Mouse (Mus musculus): Measurements from ENCODE around the gene Gne. TPM values are rescaled to one million over a fixed set of nuclear protein-coding genes. Genes with fewer than 3 reads are reported as not detected.

Gene Gne
- total RNA-seq, 2 experiments from 2014 or later: 47.6 to 51.8 TPM

DNA sequence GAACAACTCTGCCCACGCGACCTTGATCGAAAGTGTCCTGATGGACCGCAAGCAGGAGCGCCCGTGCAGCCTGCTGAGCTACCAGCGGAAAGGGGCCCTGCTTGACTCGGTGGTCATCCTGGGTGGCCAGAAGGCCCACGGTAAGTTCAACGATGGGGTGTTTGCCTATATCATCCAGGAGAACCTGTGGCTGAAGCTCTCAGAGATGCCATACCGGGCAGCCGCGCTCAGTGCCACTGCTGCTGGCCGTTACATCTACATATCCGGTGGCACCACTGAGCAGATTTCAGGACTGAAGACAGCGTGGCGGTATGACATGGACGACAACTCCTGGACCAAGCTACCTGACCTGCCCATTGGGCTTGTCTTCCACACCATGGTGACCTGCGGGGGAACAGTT, 99.7 kb downstream of the Gne start:
- Histone ChIP-seq H3K4me3 (no peak overlapping the region), H3K27ac (no peak overlapping the region)
- no peak for DNase-seq (ENCODE audit: extremely low spot score in 1 of 2, low spot score in 2 of 2)
- intact Hi-C loops (cut with DNase I): loop anchor here (10.0 kb wide), 1 partner anchor 240 kb away; no protein-coding TSS in a partner anchor
- no peak for TF ChIP-seq CTCF (IDR thresholded peaks at IDR 0.05)

Other genes starting within 250 kb of the Gne start
- gene Olfr157, start 244.0 kb downstream of the Gne start, total RNA-seq (2021): not detected
- gene Olfr155, start 232.6 kb downstream of the Gne start, total RNA-seq (2021): not detected
- 1 to 10 TPM; 7.6 to 8.6 TPM for gene Reck, start 208.6 kb downstream of the Gne start, total RNA-seq (2021)
- gene Glipr2, start 126.8 kb downstream of the Gne start, total RNA-seq (2021): 1 to 10 TPM; 3.4 to 3.7 TPM
- not detected for gene Ccin, start 100.7 kb downstream of the Gne start, total RNA-seq (2021)
- gene Clta, start 79.7 kb downstream of the Gne start, total RNA-seq (2021): 100 to 1,000 TPM; 269 to 274 TPM
- 10 to 100 TPM; 63.0 to 73.4 TPM for gene Rnf38, start 149.6 kb upstream of the Gne start, total RNA-seq (2021)
- under 1 TPM; 0.63 to 0.81 TPM for gene Melk, start 216.7 kb upstream of the Gne start, total RNA-seq (2021)